Mouse (Mus musculus) induced T-regulatory cell, adult 2 months (primary cell): ENCODE measurements around the gene Rabep2.
A peak's percentile ranks its signal among the peaks of the same experiment; 100 is the strongest.

Experiments used
- DNase-seq: peaks from one replicate; pipeline ENCODE4 v3.0.0-alpha.2; 2012; ENCODE audit warnings: low read depth

The Rabep2 gene

DNA sequence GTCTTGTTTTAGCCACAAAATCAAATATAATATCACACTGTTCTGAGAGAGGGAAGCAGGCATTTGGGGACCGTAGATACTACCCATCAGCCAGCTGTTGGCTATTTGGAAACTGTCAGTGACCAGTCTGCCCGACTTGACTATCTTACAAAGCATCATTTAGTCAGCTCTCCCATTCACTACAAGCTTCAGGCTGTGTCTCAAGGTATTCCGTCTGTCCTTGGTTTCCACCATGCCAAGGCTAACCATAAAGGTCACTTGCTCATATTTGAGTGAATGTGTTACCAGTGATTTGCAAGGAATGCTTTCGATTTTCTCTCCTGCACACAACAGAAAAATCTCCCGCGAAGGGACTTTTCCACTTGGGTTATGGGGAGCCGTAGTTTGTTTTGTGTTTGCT, 6.2 kb downstream of the Rabep2 start:
- no peak for DNase-seq

DNA sequence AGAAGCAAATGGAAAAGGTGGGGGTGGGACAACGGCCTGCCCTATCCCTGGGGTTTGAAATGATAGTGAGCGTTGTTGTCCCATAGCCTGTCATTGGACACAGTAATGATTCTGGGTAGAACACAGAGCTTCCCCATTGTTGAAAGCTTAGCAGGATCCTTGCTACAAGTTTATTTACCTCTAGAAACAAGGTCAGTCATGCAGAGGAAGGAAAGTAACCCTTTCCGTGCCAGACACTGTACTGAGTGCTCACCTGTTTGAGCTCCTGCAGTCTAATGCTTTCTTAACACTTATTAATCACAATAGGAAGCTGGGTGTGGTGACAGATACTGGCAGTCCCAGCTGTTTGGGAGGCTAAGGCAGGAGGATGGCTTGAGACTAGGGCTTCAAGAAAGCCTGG, 7.2 kb downstream of the Rabep2 start:
- no peak for DNase-seq

GRCm38 (mm10) chr7:126436851-126437250, 8.3 kb downstream of the Rabep2 start:
- DNase-seq: peak; percentile 87

GRCm38 (mm10) chr7:126440134-126440533, 11.6 kb downstream of the Rabep2 start:
- DNase-seq: no peak

DNA sequence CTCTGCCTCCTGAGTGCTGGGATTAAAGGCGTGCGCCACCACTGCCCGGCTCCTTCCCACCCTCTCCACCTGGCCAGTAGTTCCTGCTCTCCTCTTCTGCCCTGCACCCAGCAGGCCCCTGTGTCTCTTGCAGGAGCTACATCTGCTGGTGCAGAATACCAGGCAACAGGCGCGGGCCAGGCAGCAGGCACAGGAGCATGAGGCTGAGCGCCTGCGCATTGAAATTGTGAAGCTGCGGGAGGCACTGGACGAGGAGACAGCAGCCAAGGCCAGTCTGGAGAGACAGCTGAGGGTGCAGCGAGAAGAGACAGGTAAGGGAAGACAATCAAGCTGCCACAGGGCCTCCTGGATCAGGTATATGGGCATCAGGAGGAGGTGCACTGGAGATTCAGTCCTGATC, 15.4 kb downstream of the Rabep2 start:
- DNase-seq: no peak

DNA sequence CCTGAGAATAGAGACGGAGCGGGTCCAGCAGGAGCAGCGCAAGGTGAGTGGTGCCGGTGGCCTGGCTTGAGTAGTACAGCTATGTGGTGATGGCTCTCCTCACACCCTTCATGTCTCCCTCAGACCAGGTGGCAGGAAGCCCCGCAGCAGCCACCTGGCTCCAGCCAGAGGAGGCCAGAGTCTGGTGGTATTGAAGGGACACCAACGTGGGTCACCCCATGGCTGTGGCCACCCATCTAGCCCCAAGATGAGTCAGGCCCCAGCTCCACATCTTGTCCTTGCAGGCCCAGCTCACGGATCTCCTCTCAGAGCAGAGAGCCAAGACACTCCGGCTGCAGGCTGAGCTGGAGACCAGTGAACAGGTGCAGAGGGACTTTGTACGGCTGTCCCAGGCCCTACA, 16.0 kb downstream of the Rabep2 start:
- DNase-seq: no peak

GRCm38 (mm10) chr7:126445104-126445815, 16.7 kb downstream of the Rabep2 start:
- DNase-seq: no peak

DNA sequence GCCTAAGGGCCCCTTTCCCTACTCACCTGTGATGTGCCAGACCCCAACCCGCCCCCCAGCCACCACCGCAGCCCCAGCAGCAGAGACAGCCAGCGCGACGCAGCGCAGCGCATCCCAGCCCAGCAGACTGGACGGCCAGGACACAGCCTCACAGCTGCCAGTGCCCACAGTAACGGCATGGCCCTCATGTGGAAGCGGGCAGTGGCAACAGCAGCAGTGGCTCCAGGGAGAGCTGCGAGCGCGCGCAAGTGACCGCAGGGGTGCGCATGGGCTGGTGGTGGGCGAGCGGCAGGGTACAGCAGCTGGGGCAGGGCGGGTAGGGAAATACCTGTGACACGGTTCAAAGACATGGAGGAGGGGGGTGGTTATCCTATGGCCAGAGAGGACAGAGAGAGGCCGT, 17.7 kb downstream of the Rabep2 start:
- no peak for DNase-seq

GRCm38 (mm10) chr7:126448481-126448880, 19.9 kb downstream of the Rabep2 start:
- DNase-seq: no peak

DNA sequence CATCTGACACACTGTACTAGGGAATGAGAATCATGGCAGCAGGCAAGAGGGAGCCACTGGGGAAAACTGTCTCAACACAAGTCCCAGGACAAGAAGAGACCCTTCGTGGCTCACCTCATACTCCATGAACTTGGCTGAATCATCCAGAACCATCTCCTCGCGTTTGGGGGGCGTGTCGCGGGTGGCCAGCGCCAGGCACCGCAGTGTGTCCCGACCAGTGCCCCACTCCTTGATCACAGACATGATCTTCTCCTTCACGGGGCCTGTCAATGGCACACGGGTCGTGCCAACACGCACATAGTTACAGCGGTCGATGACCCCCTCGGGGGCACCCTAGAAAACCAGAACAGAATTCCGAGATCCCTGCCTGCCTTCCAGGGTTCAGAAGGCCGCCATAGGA, 21.4 kb downstream of the Rabep2 start:
- no peak for DNase-seq

- DNase-seq: no peak
Measured at GRCm38 (mm10) chr7:126450641-126451040, 22.1 kb downstream of the Rabep2 start.

- no peak for DNase-seq
Measured at GRCm38 (mm10) chr7:126452244-126452643, 23.7 kb downstream of the Rabep2 start.

DNA sequence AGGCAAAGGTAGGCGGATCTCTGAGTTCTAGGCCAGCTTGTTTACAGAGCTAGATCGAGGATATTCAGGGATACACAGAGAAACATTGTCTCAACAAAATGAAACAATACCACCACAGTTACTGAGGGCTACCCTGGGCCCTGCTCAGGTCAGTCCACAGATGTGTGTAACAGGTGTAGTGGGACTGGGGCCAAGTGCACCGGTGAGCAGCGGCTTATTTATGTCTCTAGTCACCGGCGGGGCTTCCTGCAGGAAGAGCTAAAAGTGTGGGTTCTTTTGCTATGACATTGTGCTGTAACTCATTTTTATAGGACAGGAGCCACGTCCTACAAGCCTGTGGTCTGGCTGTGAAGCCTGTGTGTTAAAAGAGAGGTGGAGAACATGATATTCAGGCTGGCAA, 25.3 kb downstream of the Rabep2 start:
- no peak for DNase-seq

DNA sequence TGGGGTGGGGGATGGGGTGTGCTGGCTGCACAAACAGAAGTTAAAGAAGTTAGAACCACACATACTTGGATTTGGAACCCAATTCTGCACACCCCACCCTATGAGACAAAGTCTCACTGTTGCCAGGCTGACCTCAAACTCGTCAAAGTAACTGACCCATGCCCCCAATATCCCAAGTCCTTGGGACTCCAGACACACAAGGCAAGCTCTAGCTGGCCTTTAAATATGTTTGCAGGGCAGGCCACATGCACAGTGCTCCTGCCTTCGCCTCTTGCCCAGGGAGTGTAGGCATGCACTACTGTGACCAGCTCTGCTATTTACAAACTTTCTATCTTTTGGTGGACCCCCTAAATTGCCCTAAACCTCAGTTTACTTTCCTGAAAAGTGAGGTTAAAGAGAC, 26.7 kb downstream of the Rabep2 start:
- no peak for DNase-seq

- no peak for DNase-seq
Measured at GRCm38 (mm10) chr7:126456382-126457266, 28.1 kb downstream of the Rabep2 start.

DNA sequence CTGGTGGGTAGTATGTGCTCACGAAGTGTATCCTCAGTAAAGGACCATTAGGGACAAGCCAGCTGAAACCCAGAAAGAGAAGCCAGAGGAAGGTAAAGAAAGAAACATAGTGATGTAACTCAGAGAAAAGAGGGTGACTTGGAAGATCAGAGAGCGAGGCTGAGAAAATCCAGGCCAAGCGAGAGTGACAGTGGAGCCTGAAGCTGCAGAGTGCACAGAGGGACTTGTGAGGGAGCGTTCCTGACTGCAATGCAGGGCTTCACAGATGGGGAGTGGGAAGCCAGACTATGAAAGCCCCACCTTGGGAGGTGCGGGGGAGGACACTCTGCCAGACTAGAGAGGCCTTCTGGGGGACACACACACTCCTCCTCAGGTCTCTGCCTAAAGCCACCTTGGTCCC, 29.7 kb downstream of the Rabep2 start:
- no peak for DNase-seq

DNA sequence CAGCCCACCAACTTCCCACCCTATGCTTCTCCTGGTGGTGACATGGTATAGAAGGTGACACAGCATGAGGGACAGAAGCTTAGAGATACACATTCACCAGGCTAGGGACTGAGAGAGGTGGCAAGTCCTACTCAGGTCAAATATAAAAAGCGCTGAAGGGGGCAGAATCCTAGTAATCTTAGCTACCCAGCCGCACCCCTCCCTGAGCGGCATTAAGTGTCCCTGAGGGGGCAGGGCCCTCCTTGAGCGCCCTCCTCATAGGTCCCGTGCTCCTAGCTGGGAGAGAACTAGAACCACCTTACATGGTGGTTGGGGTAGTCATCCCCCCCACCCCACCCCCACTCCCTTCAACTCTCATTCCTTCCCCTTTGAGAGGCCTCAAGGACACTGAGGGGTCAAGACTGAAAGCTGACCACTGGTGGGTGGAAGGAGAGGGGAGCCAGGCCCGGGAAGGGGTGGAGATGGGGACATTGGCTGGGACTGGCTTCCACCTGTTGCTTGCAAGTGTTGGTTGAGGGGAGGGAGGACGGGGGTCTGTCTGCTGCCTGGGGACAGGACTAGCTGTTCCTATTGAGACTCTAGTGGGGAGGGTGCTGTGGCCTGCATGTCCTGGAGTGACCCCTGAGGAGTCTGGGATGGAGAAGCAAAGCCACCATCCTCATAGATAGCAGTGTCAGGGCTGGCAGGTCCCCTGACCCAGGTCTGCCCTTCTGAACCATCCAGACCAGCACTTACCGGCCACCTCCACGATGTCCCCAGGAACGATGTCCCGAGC, 30.5 kb downstream of the Rabep2 start:
- DNase-seq: no peak

DNA sequence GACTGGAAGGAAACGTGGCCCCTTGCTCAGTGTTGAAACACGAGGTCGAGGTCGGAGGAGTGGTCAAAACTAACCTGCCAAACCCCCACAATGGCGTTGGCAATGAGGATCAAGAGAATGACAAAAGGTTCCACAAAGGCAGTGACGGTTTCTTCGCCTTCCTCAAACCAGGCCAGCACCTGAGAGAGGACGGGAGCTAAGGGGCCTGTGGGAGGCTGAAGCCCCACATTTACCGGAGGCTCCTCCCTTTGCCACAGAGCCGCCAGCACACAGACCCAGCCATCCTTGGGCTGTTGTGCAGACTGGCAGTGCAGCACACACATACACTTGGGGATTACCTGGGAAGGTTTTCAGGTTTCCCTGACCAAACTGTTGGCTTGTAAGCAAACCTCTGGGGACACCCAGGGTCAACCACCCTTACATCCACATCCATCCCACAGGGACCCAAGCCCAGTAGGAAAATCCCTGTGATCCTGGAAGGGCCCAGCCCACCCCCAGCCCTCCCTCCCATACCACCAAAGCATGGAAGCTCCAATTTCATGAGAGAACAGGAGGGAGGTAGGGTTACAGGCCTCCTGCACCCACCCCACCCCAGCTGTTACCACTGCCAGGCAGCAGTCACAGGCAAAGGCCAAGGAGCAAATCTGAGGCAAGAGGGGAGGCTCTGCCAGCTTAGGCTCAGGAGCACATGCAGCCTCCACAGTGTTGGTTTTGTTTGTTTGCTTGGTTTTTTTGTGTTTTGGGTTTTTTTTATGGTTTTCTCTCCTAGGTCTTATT, 32.3 kb downstream of the Rabep2 start:
- no peak for DNase-seq

DNA sequence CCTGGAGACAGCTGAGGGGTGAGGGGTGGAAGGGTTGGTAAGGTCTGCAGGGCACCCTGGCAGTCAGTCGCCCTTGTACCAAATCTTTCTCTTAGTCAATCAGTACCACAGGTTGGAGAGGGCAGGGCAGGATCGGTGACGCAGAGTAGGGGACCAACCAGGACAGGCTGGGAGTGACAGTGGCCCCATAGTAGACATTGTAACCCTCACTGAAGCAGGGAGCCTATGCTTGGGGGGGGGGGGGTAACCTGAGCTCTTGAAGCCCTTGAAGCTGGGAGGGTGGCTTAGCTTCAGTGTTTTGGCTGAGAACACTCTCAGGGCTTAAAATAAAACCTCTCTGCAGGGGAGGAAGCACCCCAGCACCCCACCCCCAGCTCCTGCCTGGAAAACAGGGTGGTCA, 33.1 kb downstream of the Rabep2 start:
- no peak for DNase-seq

DNA sequence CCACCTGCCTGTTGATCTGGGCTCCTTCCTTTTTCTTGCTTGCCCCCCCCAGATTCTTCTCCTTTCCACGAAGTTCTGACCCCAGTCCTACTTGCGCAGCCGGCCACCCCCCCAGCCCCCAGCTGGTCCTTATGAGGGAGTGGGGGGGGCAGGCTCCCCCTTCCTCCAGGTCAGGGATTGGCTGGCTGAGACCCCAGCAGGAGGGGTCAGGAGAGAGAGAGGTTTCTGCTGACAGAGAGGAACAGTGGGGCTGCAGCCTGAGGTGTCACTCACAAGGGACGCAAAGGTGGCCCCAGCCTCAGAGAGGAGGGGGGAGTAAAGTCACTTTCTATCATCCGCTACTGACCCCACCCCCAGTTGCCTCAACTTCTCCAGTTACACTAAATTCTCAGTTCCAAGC, 34.4 kb downstream of the Rabep2 start, which contains the start of gene Atp2a1:
Atp2a1 (minus strand) TSS at position 105 of the 400 bp plus-strand sequence.
- DNase-seq: no peak

DNA sequence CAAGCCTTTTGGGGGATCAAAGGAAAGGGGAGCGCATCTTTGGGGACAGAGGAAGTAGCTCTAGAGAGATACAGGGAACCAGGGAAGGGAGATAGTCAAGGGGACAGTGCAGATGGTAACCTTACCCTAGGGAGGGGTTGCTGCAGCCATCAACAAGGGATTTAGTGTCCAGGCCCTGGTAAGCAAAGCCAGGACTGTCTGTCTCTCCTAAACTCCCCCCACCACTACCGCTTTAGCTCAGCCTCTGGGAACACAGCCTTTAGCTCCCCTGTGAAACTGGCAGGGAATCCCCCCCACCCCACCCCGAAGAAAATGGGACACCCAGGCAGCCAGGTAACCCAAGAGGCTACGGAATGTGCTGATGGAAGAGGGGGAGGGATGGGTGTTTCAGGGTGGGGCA, 35.0 kb downstream of the Rabep2 start:
- DNase-seq: no peak

DNA sequence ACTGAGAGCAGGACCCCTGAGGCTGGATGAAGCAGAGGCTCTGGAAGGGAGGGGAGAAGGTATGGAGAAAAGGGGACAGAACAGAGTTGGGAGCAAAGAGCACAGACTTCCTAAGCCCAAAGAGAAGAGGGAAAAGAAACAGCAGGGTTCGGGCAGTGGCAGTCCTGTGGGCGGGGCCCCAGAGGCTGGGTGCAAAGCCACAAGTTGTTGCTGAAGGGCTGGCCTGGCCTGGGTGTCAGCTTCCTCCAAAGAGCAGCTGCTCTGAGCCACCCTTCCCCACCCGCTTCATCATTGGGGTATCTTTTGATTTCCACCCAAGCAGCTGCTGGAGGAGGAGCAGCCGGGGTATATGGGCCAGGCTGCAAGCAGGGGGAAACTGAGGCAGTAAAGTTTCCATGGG, 35.6 kb downstream of the Rabep2 start:
- DNase-seq: peak; percentile 56
